Mouse (Mus musculus) frontal cortex, postnatal 25 days (tissue): ENCODE measurements around the gene Itpkb.

Source experiments
- DNase-seq, 2 experiments: peaks; one replicate each; pipeline ENCODE4 v3.0.0; 2022; ENCODE audit warnings: low spot score in 2 of 2

The Itpkb gene

GRCm38 (mm10) chr1:180420496-180421164 is 90.3 kb downstream of the Itpkb start:
- DNase-seq, result no peak

DNA sequence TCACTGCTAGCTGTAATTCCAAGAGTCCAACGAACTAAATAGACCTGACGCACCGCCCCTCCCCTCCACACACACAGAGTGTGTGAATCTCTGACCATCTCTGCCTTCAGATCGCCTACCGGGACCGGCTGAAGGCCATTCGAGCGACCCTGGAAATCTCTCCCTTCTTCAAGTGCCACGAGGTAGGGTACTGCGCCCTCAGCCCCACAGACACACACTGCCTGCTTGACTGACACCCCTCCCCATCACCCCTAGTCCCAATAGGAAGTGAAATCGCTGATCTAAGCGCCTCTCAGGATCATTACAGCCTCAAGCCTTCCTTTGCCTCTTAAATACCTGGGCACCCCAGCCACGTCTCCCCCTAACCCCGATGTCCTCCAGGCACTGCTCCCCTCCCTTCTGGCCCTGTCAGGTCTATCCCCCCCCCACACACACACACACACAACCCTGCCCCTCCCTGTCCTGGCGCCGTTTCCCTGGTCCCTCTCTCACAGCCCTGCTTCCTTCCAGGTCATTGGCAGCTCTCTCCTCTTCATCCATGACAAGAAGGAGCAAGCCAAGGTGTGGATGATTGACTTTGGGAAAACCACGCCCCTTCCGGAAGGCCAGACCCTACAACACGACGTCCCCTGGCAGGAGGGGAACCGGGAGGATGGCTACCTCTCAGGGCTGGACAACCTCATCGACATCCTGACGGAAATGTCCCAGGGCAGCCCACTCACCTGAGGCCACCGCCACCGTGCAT is 91.1 kb downstream of the Itpkb start:
- no peak for DNase-seq

- DNase-seq, result peak; percentile 61 to 70
Observed at GRCm38 (mm10) chr1:180422076-180422828, 92.0 kb downstream of the Itpkb start.

DNA sequence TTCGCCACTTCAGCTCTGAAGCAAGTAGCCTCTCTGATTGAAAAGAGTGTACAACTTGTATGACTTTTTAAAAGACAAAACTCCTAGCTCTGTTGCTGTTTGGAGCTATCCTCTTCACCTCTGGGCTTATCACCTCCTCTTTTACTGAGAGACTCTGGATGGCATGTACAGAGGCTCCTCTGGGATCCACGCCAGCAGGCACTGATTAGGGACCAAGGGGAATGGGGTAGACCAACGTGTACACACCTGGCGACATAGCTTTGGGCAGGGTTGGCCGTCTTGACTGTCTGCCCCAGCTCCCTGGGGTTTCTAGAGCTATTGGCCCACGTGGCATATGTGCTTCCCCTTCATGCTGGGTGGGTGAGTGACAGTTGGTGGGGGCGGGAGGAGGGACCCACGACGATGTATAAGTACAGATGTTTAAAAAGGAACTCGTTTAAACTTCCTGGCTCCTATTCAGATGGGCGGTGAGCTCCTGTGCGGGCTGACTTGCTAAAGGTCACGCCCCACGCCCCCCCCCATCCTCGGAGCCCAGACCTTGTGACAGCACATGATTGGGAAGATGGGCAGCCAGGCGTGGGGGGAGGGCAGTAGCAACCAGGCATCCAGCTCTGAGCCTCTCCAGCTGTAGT is 92.8 kb downstream of the Itpkb start:
- no peak for DNase-seq

- no peak for DNase-seq
Observed at GRCm38 (mm10) chr1:180423931-180424330, 93.6 kb downstream of the Itpkb start.

- no peak for DNase-seq
Observed at GRCm38 (mm10) chr1:180426405-180426804, 96.1 kb downstream of the Itpkb start.

- no peak for DNase-seq
Observed at GRCm38 (mm10) chr1:180427685-180428084, 97.4 kb downstream of the Itpkb start.

DNA sequence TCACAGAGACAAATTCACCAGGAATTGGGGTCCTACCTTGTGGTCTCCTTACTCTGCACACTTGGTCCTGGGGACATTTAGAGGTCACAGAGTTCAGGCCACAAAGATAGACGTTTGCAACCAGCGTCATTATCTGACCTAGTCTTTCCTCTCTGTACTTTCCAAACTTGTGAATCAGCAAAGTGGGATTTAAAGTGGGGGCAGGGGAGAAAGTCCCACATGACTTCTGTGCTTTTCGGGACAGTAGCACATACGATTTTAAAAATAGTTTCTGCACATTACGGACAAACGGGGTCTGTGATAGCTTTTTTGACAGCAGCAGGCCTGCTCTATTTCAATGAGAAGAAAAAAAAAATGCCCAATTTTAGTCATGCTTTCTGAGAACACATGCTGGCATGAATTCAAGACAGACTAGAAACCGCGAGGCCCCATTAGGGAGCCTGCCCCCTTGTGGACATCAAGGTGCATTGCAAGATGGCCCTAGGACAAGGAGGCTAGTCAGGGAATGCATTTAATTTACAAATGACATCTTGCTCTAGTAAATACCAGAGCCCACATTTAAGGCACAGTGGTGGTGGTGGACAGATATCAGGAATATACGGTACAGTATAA is 97.9 kb downstream of the Itpkb start:
- DNase-seq, result peak in 1 of 2 experiments; percentile 55

DNA sequence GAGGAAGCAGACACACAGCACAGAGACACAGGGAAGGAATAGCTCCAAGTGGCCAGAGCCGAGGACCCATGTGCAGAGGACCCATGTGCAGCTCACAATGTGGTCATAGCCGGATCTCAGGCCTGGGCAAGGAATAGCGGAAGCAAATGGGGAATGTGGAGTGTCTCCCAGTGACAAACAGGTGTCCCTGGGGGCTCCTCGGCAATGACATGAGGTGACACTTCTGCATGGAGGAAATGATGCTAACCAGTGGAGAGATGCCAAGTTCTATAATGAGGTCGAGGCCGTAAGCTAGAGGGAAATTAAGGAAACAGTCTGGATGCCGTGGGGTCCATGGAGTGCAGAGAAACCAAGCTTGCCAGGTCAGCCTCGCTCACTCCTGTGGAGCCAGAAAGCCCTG is 98.6 kb downstream of the Itpkb start:
- no peak for DNase-seq

- DNase-seq, result no peak
Observed at GRCm38 (mm10) chr1:180429819-180430218, 99.5 kb downstream of the Itpkb start.

DNA sequence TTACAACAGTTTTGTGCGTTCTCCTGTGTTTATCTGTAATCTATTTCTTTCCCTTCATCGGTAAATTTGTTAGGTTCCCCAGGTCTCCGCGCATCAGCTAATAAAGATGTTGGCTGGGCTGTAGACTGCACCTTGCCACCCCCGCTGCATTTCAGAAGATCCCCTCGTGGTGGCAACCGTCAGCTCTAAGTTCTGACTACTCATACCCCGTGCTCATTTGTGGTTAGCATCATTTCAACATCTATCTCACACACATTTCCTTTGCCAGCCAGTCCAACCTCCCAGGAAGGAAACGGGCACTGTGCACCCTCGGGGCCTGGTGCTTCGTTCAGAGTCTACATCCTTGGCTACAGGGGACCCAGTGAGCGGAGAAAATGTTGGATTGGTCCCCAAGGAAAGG is 101.5 kb downstream of the Itpkb start:
- DNase-seq, result no peak

GRCm38 (mm10) chr1:180433098-180433538 is 102.8 kb downstream of the Itpkb start:
- no peak for DNase-seq

DNA sequence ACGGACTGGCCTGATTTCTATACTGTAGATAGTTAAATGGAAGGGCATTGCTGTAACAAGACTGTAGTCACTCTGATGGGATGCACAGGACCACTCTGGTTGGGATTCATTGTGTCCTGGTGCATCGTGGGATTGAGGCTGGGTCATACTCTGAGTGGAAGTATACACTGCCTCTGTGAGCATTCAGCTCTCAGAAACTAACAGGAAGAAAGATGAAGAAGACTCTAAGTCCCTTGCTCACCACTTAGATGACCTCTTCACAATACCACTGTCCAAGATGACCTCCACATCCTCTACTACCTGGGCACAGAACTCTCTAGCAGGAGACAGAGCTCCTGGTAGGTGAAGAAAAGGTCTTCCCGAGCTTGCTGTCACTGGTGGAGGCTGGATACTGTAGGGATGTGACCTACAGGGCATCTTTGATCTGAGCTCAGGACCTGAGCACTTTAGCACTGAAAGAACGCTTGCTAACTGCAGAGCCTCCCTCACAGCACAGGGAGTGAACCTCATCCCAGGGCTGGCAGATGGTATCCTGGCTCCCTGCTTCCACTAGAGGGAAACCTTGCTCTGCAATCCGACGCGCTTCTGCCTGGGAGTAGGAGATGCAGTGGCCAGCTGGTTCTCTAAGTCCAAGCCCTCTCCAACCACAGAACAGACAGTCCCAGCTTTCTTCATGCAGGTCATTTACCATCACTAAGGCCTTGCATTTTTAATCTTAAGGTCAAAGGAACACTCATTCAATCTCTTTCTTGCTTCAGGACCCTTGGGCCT is 103.7 kb downstream of the Itpkb start:
- peak in 1 of 2 experiments; percentile 59 for DNase-seq

DNA sequence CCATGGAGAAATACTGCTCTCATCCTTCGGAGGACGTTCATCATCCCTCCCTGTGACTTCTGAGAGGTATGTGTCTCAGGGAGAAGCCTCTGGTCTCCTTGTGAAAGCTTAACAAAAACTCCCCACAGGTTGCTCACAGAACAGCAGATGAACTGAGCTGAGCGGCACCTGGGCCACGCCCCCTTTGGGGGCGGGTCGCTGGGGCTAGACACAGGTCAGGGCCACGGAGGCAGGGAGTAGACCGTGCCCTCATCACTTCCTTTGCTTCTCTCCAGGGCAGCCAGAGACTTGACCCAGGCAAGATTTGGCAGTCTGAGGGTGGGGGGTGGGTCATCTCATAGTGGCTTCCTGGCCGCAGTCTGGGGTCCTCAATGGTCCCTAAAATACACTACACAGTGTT is 104.6 kb downstream of the Itpkb start:
- no peak for DNase-seq

DNA sequence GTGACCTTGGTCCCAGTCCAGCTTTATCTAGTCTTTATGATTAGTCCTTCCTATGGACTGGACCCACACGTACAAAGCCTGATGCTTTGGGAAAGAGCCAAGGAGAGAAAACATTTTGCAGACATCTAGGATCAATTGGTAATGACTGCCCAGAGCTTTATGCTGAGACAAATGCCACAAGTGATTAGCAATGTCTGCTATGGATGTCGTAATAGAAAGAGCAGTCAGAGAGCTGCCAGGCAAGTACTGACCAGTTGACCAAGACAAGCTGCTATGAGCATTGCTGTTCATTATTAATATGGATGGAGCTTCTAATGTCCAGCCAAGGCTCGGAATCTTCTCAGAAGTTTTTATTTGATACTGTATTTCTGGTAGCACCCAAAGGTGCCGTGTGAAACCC is 109.2 kb downstream of the Itpkb start:
- no peak for DNase-seq

GRCm38 (mm10) chr1:180444411-180444810 is 114.1 kb downstream of the Itpkb start:
- no peak for DNase-seq

GRCm38 (mm10) chr1:180449641-180450040 is 119.4 kb downstream of the Itpkb start:
- no peak for DNase-seq

- no peak for DNase-seq
Observed at GRCm38 (mm10) chr1:180458274-180458673, 128.0 kb downstream of the Itpkb start.

GRCm38 (mm10) chr1:180458680-180459079 is 128.4 kb downstream of the Itpkb start:
- no peak for DNase-seq

DNA sequence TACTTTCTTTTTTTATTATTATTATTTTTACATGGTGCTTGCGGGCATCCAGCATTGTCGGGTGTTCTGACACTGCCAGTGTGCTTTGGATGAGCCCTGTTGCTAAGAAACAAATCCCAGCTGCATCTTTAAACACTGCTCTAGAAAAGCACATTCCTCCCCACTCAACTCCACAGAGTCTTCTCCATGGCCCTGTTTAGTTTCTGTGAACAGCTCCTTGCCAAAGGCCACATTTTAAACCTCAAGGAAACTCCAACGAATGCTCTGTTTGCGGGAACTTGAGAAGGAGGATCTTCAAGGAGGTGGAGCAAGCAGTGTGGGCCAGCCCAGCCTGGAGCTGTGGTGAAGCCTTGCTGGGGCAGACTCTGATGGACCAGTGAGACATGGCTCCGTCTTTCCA is 130.4 kb downstream of the Itpkb start:
- DNase-seq, result no peak

GRCm38 (mm10) chr1:180462396-180462795 is 132.1 kb downstream of the Itpkb start:
- no peak for DNase-seq
